Mouse (Mus musculus) skeletal muscle tissue, adult 2 months (tissue): ENCODE data around the gene Ptprt.

Experiments used
- DNase-seq: peaks from one replicate; pipeline ENCODE4 v3.0.0-alpha.2; 2012; ENCODE audit warnings: low read depth, low spot score

The Ptprt gene

DNA sequence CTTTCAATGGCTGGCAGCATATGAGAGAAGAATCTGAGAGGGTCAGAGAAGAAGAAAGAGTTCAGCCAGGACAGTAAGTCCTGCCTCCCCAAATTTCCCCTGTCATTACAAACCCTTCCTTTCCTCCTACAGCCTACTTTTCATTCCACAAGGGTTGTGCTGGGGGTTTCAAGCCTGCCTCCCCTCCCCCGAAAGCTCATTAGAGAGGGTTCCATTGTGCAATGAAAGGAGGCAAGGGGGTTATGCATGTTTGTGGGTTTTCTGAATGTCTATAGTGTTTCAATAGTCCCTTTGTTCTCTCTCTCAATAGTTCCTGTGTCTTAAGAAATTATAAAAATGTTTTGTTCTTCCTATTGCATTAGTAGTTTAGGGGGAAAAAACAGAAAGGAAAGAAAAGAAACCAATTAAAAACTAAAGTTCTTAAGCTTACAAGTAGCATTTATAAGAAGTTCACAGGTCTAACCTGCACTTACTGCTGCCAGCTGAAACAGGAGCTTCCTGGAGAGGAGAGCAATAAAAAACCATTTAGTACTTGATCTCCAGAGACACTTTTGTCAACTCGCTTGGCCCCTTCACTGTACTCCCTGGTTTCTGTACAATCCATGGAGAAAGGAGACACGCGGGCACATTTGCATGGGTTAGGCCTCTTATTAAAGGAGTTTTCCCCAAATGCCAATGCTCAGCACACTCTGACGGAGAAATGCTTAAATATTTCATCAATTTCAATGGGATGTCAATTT is 247.7 kb downstream of the Ptprt start:
- no peak for DNase-seq

DNA sequence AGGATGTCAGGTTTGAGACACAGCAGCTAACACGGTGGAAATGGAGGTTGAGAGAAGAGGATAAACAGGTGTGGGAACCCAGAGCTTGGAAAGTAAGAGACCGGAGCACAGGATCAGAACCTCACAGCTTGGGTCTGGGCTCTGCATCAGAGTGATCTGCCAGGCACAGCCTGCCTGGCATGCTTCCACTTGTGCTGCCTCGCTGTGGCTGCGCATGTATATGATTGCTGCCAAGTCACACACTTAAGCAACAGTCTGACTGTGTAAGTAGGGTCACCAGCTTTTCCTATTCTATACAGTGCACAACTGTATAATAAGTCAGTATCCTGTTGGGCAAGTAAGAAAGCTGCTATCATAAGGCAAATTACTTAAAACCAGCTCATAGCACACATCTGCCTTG is 249.9 kb downstream of the Ptprt start:
- no peak for DNase-seq

DNA sequence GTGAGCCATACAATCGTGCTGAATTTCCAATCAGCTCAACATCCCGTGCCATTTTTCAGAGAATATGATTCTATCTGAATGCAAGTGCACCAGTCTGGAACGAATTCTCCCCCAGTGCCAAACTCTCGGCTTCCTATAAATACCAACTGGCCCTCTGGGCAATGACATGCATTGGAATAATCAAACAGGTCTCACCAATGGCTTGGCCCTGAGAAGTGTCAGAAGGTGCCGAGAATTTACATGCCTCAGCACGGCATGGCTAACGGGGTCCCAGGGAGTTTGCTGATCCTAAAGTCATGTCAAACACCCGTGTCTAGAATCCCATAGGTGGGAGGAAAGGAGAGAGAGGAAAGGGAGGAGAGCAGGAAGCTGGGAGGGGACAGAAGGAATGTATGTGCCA is 251.7 kb downstream of the Ptprt start:
- no peak for DNase-seq

DNA sequence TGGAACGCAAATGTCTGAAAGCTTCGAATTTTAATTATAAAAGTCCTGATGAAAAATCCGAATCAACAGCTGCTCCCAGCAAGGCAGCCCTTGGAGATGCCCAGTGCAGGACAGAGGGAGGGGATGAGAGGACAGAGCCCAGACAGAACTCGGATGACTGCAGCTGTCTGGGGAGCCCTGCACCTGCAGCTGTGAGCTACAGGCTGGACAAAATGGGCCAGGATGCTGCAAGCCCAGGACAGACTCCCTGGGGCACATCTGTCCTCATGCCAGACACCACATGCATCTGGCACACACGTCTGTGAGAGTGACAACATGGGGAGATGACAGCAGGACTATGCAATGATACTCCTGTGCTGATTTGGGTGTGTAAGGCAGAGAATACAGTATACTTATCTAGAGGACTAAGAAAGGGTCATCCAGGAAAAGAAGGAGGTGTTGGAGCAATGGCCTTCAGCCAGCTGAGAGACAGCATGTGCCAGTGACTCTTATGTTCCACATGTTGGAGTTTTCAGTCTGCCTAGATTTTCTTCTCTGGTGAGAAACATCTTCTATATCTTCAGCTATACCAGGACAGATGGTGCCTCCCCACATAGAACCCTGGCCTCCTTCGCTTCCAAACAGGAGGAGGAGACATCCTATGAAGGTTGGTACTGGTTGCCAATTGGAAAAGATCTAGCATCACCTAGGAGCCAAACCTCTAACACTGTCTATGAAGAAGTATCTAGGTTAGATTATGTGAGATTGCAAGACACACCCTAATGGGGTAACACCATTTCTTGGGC is 259.4 kb downstream of the Ptprt start:
- DNase-seq: no peak

DNA sequence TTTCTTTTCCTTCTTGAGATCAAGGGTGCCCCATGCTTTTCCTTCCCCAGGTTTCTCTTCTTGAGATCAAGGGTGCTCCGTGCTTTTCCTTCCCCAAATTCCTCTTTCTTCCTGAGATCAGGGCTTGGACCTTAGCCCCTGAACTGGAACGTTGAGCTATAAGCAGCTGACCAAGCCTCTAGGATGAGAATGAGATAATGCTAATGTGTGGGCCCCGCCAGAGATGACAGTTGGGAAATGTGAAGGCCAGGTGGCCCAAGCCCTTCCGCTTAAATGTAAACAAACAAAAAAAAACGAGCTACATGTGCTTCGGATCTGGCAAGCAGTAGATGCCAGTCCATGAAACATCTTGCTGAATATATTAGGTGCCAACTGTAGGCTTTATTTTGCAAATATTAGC is 266.3 kb downstream of the Ptprt start:
- DNase-seq: no peak

DNA sequence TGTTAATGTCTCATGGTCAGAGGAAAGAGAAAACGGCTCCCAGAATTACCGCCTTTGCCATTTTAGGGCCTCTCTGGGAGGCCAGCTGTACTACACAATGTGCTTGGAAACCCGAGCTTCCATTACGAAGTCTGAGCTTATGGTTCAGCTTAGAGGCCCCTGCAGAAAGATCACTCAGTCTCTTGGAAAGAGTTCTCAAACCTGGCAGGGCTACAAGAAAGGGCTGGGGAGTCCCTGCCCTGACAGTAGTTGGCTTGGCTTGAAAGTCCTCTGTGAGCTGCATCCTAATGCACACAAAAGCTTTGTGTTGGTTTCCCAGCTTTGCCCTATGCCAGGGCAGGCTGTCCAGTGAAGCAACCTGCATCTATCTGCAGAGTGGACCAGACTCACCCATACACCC is 269.1 kb downstream of the Ptprt start:
- DNase-seq: no peak

DNA sequence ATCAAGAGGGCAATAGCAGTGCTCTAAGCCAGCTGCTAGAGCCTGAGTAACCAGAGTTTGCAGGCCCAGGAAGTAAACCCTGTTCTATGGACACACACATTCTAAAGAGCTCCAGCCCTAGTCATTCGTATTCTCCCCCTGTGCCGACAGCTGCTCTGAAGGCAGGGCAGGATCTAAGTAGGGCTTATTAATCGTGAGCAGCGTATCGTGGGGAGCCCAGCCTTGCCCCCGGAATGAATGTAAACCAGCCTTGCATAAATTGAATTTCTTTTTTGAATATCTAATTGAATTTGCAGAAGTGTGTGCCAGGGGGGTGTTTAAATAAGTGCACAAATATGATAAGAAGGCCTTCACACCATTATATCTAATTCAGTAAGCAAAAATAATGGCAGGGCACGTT is 283.6 kb downstream of the Ptprt start:
- no peak for DNase-seq

DNA sequence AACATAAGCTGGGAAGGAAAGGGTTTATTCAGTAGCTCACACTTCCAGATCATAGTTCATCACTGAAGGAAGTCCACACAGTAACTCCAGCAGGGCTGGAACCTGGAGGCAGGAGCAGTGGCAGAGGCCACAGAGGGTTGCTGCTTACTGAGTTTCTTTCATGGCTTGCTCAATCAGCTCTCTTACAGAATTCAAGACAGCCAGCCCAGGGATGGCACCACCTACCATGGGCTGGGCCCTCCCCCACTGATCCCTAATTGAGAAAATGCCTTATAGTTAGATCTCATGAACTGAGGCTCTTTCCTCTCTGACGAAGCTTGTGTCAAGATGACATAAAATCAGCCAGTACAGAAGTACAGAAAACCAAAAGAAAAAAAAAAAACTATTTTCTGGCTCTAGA is 311.9 kb downstream of the Ptprt start:
- DNase-seq: no peak

DNA sequence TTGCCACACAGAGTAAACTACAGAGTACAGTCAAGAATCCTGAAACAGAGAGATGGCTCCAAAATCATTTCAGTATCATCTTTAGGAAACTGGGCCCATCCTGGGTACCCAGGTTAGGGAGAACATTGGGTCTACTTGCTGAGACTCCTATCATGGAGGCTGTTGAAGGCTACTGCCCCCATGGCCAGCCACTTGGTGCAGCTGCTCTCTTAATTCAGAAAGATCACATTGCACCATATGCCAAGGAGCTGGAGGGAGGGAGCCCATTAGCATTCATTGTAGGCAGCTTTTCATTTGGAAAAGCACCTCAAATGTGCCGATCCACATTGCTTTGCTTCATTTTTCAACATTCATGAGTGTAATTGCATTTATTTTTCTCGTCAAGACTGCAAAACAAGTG is 319.1 kb downstream of the Ptprt start:
- no peak for DNase-seq

DNA sequence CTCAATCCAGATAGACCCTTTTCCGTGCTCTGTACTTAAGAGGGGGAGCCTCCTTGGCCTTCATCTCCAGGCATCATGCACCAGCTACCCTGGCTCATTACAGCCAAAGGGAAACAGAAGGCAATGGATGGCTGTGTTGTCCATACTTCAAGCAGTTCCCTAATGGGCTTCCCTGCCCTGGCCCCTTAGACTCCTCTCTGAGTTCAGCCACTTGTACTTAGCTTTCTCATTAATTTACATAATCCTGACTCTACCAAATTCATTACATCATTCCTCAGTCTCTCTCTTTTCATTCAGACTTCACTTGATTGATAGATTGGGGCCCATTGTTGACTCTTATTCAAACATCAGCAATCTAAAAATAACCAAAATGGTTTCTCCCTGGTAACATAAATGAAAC is 320.7 kb downstream of the Ptprt start:
- DNase-seq: no peak

DNA sequence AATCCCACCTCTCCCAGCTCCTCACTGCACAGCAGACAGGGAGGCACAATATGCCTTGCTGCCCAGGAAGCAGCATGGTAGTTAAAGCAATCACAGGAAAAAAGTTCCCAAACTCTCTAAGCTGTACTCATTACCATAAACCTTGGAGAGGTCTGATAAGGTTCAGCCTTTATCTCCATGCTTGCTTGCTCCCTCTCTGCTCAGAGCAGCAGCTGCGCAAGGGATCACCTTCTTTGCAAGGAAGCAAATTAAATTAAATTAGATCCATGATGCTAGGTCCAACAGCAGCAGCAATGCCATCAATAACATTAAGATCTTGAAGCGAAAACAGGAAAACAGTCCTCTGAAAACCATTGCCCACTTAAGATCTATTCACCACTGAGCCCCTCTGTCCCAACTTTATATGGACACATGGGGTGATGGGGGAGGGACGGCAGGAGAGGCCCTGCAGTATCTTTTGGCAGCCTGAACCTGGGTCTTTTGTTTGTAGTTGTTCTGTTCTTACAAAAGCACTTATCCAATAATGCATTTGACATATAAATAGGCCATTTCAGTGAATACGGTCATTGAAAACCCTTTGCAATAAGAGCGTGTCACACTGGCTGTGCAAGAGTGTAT is 328.8 kb downstream of the Ptprt start:
- DNase-seq: no peak

DNA sequence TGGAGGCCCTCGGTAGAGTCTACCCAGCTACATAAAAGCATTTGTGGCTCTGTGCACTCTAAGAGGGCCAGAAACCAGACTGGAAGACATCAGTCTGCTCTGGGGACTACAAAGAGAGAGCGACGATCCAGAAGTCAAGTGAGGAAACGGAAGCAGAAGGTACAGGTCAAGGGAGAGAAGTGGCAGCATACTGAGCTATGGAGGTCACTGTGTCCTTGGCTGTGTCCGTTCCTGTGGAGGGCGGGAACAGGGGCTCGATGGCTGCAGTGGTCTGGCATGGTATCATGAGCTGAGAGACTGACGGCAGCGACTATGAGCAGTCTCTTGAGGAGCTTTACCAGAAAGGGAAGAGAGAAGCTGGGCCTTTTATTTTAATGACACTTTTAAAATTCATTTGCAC is 331.5 kb downstream of the Ptprt start:
- DNase-seq: no peak

DNA sequence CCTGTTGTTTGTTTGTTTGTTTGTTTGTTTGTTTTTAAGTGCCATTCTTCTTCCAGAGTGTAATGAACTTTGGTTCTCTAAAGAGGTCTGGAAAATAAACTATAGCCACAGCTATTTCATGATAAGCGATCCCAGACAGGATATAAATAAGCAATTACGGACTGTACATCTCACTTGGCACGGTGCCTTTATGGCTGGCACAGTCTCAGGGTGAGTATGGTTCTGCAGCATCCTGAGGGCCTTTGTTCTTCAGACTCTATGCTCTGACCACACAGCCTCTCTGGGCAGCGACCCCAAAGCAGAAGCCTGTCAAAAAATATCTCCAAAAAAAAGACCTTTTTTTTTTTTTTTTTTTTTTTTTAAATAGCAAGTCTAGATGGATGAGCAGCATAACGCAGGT is 338.5 kb downstream of the Ptprt start:
- no peak for DNase-seq

DNA sequence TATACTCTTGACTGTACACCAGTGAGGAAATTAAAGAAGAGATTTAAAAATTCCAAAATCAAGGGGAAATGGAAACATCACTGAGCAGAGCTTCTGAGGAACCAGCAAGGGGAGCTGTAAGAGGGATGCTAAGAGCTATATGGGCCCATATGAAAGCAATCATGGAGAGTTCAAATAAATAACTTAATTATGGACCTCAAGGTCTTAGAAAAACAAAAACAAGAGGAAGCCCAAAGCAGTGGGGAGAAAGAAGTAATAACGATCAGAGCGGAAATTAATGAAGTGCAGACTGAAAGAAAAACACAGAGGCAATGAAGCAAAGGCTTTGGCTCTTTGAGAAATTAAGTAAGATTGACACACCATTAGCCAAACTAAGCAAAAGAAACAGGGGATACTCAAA is 353.0 kb downstream of the Ptprt start:
- DNase-seq: no peak

DNA sequence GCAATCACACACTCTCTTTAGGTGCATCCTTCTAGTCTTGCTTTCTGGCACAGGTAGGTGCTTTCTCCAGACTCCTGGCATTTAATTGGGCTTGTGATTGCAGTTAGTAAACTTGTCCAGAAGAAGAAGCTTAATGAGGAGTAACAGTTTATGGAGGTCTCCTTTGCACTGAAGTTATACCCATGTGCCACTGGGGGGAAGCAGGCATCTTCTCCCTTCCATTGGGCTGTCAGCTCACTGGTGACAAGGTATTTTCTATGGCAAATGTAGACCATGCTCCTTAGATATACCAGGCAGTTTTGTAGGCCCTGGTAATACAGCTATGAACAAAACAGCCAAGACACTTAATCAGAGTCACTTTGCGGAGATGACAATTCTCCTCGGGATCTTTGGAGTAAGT is 366.9 kb downstream of the Ptprt start:
- no peak for DNase-seq

DNA sequence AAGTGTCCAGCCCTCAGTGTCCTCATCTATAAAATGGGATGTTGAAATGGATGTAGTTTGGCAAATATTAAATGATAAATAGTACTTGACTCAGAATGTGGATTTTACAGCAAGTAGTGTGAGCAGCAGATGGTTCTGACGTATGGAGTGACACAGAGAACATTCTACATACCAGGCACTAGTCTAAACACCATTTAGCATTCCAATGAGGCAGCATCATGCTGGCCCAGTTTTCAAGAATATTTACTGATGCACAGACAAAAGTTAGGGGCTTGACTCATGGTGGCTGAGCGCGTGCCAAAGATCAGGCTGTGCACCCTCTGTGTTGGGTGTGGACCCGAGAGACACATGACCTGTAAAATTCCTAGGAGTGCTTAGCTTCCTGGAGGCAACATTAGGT is 378.3 kb downstream of the Ptprt start:
- no peak for DNase-seq

DNA sequence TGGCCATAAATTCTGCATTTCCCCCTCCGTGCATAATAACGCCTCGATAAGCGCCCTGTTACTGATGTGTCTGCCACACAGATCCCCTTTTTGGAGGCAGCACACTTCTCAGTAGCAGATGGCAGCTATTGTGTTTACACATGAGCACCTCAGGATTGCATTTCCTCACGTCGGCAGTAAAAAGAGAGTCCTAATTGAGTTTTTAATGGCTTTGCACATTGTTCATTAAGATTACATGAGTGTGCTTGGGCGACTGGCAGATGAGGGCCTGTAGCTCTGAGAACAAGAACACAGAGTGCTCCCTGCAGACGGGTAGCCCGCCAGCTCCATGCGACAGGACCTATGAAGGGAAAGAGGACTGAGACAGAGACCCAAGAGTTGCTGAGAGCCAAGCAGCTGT is 378.8 kb downstream of the Ptprt start:
- no peak for DNase-seq

DNA sequence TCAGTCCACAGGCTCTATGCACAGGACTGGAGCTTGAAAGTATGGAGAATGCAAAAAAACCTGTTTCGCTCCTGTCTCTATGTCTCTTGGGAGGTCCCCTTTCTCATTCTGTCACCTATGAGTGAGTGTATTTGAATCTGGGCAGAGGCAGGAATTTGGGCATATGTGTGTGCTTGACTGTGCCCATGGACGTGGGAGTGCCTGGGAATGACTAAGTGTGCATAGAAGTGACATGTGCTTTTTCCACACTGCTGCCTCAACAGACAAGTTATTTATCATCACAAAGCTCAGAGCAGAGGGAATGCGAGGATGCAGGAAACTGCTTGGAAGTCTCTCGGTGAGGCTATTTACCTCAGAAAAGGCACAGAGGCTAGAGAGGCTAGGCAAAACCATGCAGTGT is 387.1 kb downstream of the Ptprt start:
- DNase-seq: no peak

DNA sequence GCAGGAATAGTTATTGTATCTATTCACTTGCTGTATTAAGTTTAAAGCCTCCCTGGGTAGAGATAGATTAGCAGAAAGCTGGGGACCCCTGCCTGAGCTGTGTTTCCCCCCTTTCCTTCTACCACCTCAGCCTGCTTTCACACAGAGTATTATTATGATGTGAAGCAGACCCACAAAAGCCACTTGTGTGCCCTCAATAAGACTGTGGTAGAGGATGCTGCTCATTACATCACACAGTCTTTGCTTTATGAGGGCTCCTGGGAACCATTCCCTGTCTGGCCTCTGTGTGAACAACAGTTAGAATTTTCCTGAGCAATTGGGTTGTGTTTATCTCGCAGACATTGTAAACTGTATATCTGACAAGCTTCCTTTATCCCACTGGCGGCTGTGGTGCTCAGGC is 409.7 kb downstream of the Ptprt start:
- no peak for DNase-seq

DNA sequence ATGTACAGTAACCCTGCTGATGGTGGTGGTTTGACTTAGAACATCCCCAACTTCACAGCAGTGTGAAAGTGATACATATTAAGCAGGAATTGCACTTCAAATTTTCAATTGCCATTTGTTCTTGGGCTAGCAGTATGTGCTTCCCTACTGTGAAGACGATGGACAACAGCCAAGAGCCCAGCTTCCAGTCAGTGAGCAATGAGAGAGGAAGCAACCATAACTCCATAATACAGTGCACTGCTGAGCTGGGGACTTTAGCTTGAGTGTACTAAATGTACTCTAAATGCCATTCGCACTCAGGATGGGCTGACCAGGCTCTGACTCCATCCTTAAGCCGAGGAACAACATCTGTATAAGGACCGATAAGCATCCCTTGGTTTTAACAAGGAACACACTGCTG is 412.7 kb downstream of the Ptprt start:
- DNase-seq: no peak

DNA sequence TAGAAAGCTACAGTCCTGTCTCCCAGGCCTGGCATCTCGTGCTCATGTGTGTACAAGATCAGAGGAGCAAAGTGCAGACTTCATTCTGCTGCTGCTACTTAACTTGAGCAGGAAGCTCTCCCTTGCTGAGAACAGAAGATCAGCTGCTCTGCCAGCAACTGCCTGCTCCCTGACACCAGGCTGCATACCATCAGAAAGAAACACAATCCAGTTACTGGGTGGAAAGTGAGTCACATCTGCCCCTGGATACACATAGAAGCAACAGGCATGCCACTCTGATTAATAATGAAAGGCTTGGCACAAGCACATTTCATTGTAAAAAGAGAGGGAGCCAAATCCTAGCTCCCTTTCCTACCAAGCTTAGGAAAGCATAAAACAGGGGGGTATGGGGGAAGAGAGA is 438.5 kb downstream of the Ptprt start:
- DNase-seq: no peak

DNA sequence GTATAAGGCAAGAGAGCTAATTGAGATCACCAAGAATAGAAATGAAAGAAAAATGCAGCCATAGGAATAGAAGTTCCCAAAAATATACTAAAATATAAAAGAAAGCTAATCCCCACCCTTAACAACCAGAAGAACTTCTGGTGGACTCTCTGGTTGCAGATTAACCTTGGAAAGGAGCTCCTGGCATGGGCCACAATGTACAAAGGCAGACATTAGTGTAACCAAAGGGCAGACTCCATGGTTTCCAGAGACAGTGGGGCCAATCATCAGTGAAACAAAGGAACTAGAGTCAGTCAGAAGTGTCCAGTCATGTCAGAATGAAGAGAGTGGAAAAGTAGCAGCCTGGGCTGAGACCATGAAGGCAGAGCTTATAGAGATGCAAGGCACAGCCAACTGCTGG is 440.4 kb downstream of the Ptprt start:
- no peak for DNase-seq

DNA sequence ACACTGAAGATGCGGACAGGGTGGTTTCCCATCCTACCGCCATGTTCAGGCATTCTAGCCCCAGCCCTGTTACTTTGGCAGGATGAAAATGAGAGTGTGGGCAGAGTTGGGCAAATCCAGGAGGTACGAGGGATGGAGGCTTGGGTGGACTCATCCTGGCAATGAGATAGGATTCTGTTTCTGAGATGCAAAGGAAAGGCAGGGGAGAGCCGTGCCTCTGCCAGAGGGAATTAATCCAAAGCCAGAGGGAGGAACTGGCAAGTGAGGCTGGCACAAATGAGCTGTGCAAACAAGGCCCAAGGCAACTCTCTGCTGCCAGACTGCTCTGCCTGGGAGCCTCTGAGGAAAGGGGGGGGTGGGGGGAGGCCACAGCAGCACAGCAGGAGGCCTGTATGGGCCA is 441.4 kb downstream of the Ptprt start:
- DNase-seq: no peak
